Mouse (Mus musculus) neutrophil, adult 5-6 weeks (primary cell): ENCODE results near the gene Nap1l1. TPM values are rescaled to one million over a fixed set of nuclear protein-coding genes. Genes with fewer than 3 reads are reported as not detected.
"Not testable (repeated sequence)": the region's sequence is repeated elsewhere in the genome, so short reads cannot be mapped to it uniquely, and the experiment has no call there.

Experiments
- ATAC-seq: fragments of 151-379, 151-347 bp; 2 replicates; pipeline ENCODE4 v1.8.0; 2017; ENCODE audit warnings: mild to moderate bottlenecking, moderate TSS enrichment; ENCODE audit not compliant: insufficient number of reproducible peaks, poor library complexity, low FRiP score, severe bottlenecking; ENCODE audit errors: extremely low read depth
- total RNA-seq: library from RNA; stranded (forward); fragments of 200-1000 nt; gene quantifications from 2 replicates; pipeline ENCODE4 v1.2.3, GENCODE M21; 2017

The Nap1l1 gene
- total RNA-seq, 1 experiment from 2014 or later: 391 TPM

DNA sequence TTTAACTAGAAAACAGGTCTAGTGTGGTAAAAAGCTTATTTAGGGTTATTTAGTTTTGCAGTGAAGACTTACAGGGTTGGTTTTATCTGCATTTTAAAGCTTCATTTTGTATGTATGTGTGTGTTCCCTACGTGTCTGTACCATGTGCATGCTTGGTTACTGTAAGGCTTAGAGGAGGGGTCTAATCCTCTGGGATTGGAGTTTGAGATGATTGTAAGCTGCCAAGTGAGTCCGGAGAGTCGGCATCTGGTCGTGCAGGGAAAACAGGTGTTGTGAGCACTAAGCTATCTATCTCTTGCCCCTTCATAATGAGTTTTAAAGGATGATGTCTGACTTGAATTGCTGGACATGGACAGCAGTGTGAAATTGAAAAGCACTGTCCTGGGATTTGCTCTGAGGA, 3.3 kb downstream of the Nap1l1 start:
- no peak for ATAC-seq

DNA sequence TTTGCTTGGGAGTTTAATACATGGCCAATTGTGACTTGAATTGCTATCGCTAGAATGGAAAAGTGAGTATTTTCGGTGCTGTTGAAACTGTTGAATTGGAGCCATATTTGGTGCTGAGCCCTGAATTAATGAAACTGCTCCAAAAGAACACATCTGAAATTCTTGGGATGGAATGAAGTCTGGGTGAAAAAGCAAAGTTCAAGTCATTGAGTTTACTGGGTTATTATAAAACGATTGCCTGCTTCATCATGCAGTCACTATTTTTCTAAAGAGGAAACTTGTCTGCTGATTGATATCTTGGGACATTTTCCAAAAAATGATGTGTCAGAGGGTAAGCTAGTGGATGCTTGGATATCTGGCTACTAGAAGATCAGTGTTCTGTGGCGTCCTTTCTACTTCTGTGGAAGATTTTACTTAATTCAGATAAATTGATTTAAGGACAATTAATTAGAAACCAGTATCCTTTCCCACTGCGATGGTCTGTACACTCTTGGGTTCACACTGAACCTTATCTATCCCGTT, 4.0 kb downstream of the Nap1l1 start:
- ATAC-seq: no peak

DNA sequence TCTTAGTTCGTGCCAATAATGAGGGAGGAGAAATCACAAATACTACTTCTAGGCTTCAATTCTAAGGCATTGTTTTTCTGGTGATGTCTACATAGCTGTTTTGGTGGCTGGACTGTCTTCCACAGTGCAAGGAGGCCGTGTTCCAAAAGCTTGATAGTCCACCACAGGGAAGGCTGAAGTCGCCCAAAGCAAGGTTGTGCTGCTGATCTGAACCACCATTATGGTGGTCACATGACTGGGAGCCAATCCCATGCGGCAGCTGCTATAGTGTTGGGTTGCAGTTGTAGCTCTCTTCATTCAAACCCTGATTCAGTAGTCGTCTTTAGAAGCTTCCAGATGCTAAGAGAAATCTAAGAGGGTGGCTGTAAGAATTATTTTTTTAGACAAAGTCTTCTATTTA, 6.6 kb downstream of the Nap1l1 start:
- no peak for ATAC-seq

DNA sequence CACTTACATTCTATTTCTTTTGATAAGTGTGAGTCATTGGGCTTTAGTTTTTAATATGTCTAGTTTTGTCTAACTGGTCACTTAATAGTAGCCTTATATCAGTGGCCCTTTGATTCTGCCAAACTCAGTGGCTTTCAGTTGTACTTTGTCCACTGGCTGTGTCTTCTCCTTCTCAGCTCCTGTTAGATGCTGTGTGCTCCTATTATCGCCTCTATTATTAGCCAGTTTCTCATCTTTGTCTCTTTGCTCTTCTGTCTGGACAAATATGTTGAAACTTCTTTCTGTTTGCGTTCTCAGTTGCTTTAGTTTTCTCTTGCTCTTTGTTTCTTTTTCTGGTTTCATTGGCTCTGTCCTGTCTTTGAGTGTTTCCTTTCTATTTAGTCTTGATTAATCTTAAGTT, 9.6 kb downstream of the Nap1l1 start:
- ATAC-seq: no peak

DNA sequence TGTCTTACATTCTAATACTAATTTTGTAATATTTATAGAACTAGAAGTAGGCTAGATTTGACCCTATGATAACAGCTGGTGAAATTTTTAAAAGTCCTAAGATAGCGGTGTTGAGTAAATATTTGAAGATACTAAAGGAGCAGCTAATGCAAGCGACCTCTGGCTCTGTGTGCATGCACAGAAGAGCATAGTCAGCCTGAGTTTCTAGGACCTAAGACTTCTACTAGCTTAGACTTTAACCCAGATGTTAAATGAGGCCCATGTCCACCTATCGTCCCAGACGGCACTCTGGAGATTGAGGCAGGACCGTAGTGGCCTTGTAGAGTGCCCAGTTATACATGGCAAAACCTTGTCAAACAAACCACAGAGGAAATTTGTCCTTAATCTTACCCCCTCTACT, 11.1 kb downstream of the Nap1l1 start:
- no peak for ATAC-seq

DNA sequence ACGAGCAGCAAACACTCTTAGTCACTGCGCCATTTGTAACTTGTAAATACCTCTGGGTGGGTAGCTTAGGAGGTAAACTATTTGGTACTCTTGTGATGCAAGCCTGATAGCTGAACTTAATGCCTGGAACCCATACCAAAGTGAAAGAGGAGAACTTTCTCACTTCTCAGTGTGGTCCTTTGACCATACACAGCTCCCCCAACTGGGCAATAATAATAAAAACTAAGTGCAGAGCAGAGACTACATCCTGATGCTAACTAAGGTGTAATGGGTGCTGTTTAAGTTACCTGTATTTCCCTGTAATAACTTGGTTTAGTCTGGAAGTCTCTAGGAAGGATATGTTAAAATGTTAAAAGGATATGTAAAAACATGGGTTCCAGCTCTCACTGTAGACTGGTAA, 15.8 kb downstream of the Nap1l1 start:
- peak; percentile 48; the same call in 1 of the 2 replicates for ATAC-seq

DNA sequence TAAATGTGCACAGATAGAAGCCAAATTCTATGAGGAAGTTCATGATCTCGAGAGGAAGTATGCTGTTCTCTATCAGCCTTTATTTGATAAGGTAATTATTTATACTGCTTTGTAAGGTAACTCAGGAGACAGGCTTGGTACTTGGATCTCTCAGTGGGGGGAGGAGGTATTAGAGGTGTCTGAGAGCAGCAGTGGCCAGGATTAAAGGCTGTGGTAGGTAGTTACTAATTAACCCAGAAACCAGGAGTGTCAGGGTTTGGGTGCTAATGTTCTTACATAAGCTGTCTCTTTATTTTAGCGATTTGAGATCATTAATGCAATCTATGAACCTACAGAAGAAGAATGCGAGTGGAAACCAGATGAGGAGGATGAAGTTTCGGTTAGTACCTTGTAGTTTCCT, 17.1 kb downstream of the Nap1l1 start:
- ATAC-seq: not testable (repeated sequence)

DNA sequence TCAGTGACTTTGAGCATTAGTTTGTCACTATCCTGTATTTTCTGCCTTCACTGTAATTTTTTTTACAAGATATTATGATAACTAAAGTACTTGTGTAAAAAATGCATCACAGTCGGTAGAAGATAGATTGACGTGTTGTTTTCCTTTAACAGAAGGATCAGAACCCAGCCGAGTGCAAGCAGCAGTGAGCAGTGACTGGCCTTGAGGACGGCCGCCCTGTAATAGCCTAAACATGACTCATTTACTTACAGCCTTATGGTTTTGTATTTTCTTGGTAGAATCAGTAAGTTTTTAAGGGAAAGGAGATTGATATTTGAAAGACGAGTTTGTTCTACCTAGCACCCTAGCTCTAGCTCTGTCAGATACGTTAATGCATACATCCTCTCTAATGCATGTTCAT, 22.9 kb downstream of the Nap1l1 start:
- no peak for ATAC-seq

DNA sequence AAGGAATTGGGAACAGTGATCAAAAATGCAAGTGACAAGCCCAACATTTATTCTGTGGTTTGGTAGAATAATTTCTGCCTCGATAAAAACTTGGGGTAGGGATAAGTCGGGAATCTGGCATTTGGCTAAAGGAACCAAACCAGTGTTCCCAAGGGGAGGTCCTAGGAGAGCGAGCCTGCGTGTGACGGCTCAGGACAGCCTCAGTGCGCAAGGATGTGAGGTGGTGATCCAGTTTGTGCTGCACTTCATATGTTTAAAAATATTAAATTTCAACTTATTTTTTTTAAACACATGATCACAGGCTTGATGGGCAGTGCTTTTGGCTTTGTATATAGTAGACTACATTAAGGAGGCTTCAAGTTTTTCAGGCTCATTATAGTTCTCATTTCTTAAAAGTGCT, 26.9 kb downstream of the Nap1l1 start:
- no peak for ATAC-seq

DNA sequence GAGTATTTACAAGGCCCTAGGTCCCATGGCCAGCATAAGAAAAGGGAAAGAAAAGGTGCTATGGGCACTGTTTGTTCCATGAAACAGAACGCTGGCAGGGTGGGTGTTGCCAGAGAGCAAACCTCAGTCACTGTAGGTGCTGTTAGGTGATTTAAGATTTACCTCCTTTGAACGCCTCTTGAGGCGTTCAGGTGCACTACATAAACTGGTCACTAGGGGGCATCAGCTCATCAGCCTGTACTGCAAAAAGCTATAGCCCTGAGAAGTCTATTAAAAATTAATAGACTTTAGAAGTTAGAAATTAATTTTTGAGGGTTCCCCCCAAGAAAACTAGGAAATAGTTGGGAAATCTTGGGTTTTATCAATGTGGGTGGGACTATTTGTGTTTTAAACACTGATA, 30.0 kb downstream of the Nap1l1 start:
- peak; percentile 55 for ATAC-seq

DNA sequence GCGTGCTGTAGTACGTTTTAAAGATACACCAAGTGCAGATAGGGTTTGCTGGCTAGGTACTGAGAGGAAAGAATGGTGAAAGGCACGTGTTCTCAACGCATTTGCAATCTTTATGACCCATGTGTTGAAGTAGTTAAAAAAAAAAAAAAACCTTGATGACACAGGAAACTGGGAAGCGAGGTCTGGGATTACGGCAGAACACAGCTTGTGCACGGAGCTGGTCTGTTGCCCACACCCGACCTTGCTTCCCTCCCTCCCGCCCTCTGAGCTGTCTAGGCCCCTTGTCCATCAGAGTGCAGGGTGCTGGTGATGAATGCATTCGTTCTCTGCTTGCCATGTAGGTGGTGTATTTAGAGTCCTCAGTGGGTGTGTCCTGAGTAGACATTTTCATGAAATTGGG, 30.7 kb downstream of the Nap1l1 start:
- ATAC-seq: no peak

DNA sequence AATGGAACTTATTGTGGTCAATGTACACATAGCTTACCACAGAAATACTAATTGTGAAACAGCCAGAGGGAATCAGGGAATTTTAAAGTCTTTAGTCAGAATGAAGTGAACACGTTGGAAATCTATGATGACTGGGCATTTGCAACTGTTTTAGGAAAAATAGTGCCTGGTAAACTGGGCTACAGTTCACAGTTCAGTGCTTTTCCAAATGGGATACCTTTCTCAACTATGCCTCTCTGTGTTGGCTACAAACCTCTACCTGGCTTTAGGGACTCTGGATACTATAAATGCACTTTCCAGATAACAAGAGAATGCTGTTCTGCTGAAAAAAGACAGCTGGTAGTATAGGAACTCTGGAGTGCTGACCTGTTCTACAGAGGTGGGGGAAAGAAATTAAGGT, 31.6 kb downstream of the Nap1l1 start:
- no peak for ATAC-seq

DNA sequence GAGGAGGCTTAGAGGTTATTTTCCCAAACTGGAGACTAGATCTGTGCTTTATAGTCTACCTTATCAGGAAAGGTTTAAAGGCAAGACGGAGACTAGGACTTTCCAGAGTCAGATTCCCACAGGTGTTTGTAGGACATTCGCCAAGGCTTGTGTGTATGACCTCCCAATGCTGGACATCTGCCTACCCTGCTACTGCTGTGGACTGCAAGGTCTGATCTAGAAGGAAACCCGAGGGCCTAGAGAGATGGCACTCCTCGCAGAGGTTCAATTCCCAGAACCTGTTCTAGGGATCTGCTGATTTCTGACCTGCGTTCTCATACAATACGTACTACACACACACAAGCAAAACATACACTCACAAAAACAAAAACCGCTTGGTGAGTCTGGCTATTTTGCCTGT, 32.4 kb downstream of the Nap1l1 start:
- no peak for ATAC-seq

DNA sequence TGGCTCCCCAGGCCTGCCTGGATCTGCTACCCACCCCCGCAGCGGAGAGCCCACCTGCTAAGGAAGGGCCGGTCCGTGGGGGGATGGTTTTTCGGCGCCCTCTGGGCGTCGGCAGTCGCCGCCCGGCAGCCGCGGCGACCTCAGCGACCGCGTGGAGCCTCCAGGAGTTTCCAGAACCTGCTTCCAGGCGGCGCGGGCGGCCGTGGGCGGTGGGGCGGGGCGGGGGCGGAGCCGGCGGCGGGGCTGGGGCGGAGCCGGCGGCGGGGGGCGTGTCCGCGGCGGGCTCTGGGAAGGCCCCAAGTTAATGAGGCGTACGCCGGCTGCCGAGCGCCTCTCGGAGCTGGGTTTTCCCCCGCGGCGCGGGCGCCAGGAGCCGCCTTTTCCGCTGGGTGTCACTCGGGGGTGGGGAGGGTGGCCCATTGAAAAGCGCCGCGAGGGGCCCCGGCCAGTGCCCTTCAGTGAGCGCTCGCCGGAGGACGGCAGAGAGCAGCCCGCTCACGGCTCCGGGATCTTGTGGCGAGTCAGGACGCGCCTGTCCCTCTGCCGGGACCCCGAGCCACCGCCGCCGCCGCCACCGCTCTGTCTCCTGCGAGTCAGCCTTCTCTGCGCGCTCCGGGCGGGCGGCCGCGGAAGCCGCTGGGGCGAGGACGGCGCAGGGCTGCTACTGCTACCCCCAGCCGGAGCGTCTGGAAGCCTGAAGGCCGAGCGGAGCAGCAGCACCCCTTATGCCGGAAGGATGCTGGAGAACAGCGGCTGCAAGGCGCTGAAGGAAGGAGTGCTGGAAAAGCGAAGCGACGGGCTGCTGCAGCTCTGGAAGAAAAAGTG, 33.3 kb downstream of the Nap1l1 start, which contains the start of gene Phlda1:
TSS of gene Phlda1 (plus strand) at position 186 of the 825 bp plus-strand sequence.
- ATAC-seq: peak; percentile 78

DNA sequence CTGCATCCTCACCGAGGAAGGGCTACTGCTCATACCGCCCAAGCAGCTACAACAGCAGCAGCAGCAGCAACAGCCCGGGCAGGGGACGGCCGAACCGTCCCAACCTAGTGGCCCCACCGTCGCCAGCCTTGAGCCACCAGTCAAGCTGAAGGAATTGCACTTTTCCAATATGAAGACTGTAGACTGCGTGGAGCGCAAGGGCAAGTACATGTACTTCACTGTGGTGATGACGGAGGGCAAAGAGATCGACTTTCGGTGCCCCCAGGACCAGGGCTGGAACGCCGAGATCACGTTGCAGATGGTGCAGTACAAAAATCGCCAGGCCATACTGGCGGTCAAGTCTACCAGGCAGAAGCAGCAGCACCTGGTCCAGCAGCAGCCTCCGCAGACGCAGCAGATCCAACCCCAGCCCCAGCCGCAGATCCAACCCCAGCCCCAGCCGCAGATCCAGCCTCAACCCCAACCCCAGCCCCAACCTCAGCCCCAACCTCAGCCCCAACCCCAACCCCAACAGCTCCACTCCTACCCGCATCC, 34.0 kb downstream of the Nap1l1 start:
- peak; percentile 2; the same call in 1 of the 2 replicates for ATAC-seq

DNA sequence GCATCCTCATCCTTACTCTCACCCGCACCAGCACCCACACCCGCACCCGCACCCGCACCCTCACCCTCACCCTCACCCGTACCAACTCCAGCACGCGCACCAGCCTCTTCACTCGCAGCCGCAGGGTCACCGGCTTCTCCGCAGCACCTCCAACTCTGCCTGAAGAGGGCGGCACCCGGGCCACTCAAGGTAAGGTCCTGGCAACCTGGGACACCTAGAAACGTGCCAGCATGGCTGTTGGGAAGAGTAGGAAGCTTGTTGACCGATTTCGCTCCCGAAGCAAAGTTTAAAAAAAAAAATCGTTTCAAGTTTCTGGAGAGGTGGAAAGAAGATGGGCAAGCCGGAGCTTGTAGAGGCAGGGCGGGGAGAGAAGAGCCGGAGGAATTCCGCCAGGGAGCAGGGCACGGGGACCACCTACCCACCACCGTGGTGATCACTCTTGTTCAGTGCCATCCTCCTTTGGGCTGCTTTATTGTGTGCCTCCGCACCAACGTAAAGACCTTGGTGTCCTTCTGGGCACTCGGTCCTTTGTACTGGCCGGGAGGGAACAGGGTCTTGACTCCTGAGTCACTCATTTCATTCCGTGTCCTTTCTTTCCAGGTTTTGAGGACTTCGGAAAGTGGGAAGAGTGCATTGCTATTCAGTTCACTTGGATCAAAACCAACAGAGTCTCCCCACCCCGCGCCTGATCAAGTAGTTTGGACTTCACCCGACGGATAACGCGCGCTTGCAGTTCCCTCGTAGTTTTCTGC, 34.6 kb downstream of the Nap1l1 start:
- ATAC-seq: peak; percentile 45; the same call in 1 of the 2 replicates

DNA sequence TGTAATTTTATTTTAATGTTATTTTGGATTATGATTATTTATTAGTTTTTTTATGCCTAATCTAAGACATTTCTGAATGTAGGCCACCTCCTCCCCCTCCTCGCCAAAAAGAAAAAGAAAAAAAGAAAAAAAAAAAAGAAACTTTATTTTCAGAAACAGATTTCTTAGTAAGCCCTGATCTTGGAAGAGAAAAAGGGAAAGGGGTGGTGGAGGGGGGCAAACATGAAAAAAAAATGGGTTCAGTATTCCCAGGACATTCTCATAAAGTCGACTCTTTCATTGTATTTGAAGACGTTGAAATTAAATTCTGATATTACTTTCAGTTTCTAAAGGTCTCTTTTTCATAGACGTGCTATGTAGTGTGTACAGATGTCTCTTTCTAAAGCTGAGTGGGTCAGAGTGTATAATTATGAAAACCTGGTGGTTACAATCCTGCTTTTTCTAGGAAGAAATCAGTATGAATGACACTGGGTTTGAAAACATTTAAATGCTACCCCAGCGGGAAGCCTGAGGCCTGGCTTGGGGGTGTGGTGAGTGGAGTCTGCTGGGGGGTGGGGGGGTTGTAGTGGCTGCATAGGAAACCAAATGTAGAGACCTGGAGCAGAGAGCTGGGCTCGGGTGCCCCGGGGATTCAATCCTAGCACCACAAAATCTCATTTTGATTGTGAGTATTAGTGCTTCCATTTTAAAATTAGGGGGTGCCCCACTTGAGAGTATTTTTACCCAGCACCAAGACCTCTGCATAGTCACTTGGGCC, 35.5 kb downstream of the Nap1l1 start:
- ATAC-seq: no peak

DNA sequence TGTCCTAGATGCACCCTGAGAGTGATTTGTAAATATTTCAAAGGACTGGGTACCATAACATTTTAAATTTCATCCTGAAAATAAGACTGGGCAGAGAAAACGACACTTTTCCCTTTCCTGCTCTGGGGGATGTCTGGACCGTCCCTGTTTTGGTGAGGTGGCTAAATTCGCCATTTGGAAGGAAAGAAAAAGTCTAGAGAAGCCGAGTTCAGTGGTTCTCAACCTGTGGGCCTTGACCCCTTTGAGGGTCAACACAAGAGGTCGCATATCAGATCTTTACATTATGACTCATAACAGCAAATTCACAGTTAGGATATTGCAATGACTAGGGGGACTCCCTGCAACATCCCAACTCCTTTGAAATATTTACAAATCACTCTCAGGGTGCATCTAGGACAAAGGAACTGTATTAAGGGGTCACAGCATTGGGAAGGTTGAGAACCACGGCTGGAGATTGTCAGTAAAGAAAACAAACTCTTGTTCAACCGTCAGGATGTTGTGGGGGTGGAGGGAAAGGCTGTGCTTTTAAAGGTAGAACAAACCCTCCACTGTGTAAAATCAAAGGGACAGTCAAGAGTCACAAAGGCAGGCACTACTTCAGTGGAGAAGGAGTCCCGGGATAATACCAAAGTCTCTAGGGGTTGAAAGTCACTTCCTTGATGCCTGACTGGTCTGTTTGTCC, 36.2 kb downstream of the Nap1l1 start:
- no peak for ATAC-seq

DNA sequence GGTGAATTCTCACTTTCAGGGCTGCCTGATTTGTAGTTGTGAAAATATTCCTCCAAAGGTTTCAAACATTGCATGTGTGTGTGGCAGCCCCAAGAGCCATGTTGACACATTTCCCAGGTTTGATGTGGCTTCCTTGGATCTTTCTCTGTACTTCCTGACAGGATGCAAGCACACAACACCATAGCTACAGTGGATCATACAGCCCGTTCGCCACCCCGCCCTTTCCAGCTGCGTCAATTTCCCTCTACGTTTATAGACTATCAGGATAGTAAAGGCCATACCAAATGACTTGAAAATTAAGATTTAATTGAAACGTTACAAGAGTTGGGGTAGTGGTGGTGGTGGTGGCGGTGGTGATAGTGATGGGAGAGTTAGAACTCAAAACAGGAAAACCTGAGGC, 37.0 kb downstream of the Nap1l1 start:
- ATAC-seq: no peak
